Mouse (Mus musculus) urinary bladder, postnatal 14 days (tissue): ENCODE results near the gene Bach2.

Experiments used
- DNase-seq: peaks from one replicate; pipeline ENCODE4 v3.0.0; 2021; ENCODE audit warnings: low spot score

The Bach2 gene

GRCm38 (mm10) chr4:32564918-32565317, 326.3 kb downstream of the Bach2 start:
- DNase-seq = no peak

- DNase-seq = no peak
Measured at GRCm38 (mm10) chr4:32569054-32569453, 330.4 kb downstream of the Bach2 start.

- no peak for DNase-seq
Measured at GRCm38 (mm10) chr4:32569995-32570938, 331.7 kb downstream of the Bach2 start.

- DNase-seq = no peak
Measured at GRCm38 (mm10) chr4:32570939-32571317, 332.3 kb downstream of the Bach2 start.

- no peak for DNase-seq
Measured at GRCm38 (mm10) chr4:32571441-32571840, 332.8 kb downstream of the Bach2 start.

- DNase-seq = peak; percentile 38
Measured at GRCm38 (mm10) chr4:32572118-32572517, 333.5 kb downstream of the Bach2 start.

GRCm38 (mm10) chr4:32573586-32573985, 335.0 kb downstream of the Bach2 start:
- no peak for DNase-seq

- no peak for DNase-seq
Measured at GRCm38 (mm10) chr4:32574604-32575003, 336.0 kb downstream of the Bach2 start.

GRCm38 (mm10) chr4:32575165-32575564, 336.6 kb downstream of the Bach2 start:
- no peak for DNase-seq

GRCm38 (mm10) chr4:32579850-32580249, 341.2 kb downstream of the Bach2 start:
- DNase-seq = no peak

- DNase-seq = no peak
Measured at GRCm38 (mm10) chr4:32584181-32584580, 345.6 kb downstream of the Bach2 start.

- DNase-seq = peak; percentile 57
Measured at GRCm38 (mm10) chr4:32586596-32586995, 348.0 kb downstream of the Bach2 start.

- DNase-seq = no peak
Measured at GRCm38 (mm10) chr4:32587543-32587942, 348.9 kb downstream of the Bach2 start.

- no peak for DNase-seq
Measured at GRCm38 (mm10) chr4:32588237-32588636, 349.6 kb downstream of the Bach2 start.

- DNase-seq = peak; percentile 53
Measured at GRCm38 (mm10) chr4:32601135-32601534, 362.5 kb downstream of the Bach2 start.

GRCm38 (mm10) chr4:32602660-32603059, 364.1 kb downstream of the Bach2 start, which contains the start of gene Gja10:
Gja10 (minus strand) TSS chr4:32602760.
- DNase-seq = no peak

- DNase-seq = peak; percentile 99
Measured at GRCm38 (mm10) chr4:32615034-32615881, 376.7 kb downstream of the Bach2 start, which contains the start of gene Casp8ap2. Casp8ap2 (plus strand) TSS chr4:32615451.

GRCm38 (mm10) chr4:32621637-32622036, 383.0 kb downstream of the Bach2 start:
- DNase-seq = no peak
